Mouse (Mus musculus) limb, embryonic 10.5 days (tissue): ENCODE measurements around the gene Akr1b3. TPM values are rescaled to one million over a fixed set of nuclear protein-coding genes. Genes with fewer than 3 reads are reported as not detected.
A peak's percentile ranks its signal among the peaks of the same experiment; 100 is the strongest.

ENCODE experiments used
- DNase-seq: peaks from one replicate; pipeline ENCODE4 v3.0.0-alpha.2; 2017; ENCODE audit warnings: low spot score
- H3K27ac ChIP-seq: fragments of 300-500 bp; sonication (generic); 2 replicates; pipeline ENCODE4 v1.5.1; 2016; ENCODE audit warnings: mild to moderate bottlenecking
- H3K27me3 ChIP-seq: fragments of 300-500 bp; sonication (generic); 2 replicates; pipeline ENCODE4 v1.6.1; 2016; ENCODE audit warnings: low read depth, mild to moderate bottlenecking; ENCODE audit not compliant: poor library complexity, severe bottlenecking
- H3K36me3 ChIP-seq: fragments of 300-500 bp; sonication (generic); 2 replicates; pipeline ENCODE4 v1.6.1; 2016; ENCODE audit warnings: mild to moderate bottlenecking, moderate library complexity
- H3K4me1 ChIP-seq: fragments of 300-500 bp; sonication (generic); 2 replicates; pipeline ENCODE4 v1.6.1; 2016
- H3K4me3 ChIP-seq: fragments of 300-500 bp; sonication (generic); 2 replicates; pipeline ENCODE4 v1.5.1; 2016; ENCODE audit warnings: mild to moderate bottlenecking, moderate library complexity
- H3K9me3 ChIP-seq: fragments of 300-500 bp; sonication (generic); replicated peaks from 2 replicates; pipeline ENCODE4 v1.6.1; 2016; ENCODE audit warnings: mild to moderate bottlenecking
- WGBS: fragments of 180-500 bp; shearing (Covaris S2); methylation state at CpG from one replicate; pipeline ENCODE4 v1.1.7; 2016; 5-methylcytosine and 5-hydroxymethylcytosine counted together
- polyA plus RNA-seq: library from polyadenylated mRNA; unstranded; fragments of >200 nt; fragmentation: Nextera tagmentation; extraction: Ambion mirVana; gene quantifications from 2 replicates; pipeline ENCODE4 v1.2.1, GENCODE M21; 2016

Akr1b3 gene
- polyA plus RNA-seq, 1 experiment from 2014 or later, result 238 TPM

DNA sequence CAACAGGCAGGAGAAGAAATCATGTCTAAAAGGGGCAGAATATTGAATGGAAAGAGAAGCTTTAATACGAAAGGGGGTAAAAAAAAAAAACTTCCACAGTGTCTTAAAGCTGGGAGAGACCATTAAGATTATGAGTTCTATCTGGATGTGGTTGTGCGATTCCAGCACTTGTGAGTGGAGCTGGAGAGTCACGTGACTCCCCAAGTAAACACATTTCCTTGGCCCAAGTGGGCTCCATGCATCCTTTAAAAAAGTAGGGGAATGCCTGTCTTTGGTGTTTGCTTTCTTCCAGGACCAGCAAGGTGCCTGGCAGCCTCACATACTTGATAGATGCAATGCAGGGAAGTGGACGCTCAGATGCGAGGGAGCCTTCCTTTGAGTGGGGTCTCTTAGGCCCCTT is 38.9 kb downstream of the Akr1b3 start:
- Histone ChIP-seq H3K9me3 (no peaks in the 10 kb centered on the region), H3K36me3 (no peaks in the 10 kb centered on the region), H3K27me3 (peaks cover 9% of the 10 kb centered on the region; the same call in 1 of the 2 replicates), H3K4me1 (no peaks in the 10 kb centered on the region), H3K4me3 (no peak overlapping the region), H3K27ac (no peak overlapping the region)
- no peak for DNase-seq
- 83% methylated on average over 5 of the region's 5 CpGs for WGBS

- peak; percentile 32 for DNase-seq
- Histone ChIP-seq H3K27me3 (peaks cover 9% of the 10 kb centered on the region; the same call in 1 of the 2 replicates), H3K4me1 (no peaks in the 10 kb centered on the region), H3K9me3 (no peaks in the 10 kb centered on the region), H3K4me3 (no peak overlapping the region), H3K36me3 (no peaks in the 10 kb centered on the region), H3K27ac (no peak overlapping the region)
- WGBS, result 21% methylated on average over 9 of the region's 9 CpGs
These were observed 39.6 kb downstream of the Akr1b3 start for GRCm38 (mm10) chr6:34277665-34278064.

DNA sequence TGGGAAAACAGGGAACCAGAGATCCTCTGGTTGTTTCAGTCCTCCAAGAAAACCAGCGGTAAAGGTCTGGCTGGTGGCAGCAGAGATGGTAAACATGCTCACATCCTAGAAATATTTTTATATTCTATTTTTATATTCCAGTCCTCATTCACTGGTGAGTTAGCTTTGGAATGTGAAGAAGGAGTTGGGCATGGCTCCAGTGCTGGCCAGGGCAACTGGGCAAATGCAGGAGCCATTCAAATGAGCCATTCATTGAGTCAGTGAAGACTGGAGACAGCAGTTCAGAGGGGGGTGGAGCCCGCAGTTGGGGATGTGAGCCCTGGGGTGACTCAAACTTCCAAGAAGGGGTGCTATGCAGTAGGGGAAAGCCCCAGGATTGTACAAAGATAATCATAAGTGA is 42.9 kb downstream of the Akr1b3 start:
- peaks cover 9% of the 10 kb centered on the region; the same call in 1 of the 2 replicates for H3K27me3 ChIP-seq
- H3K4me1 ChIP-seq, result no peaks in the 10 kb centered on the region
- H3K9me3 ChIP-seq, result no peaks in the 10 kb centered on the region
- H3K4me3 ChIP-seq, result no peak overlapping the region
- no peak for DNase-seq
- WGBS, result 89% methylated on average over 2 of the region's 2 CpGs
- no peak overlapping the region for H3K27ac ChIP-seq
- H3K36me3 ChIP-seq, result no peaks in the 10 kb centered on the region

DNA sequence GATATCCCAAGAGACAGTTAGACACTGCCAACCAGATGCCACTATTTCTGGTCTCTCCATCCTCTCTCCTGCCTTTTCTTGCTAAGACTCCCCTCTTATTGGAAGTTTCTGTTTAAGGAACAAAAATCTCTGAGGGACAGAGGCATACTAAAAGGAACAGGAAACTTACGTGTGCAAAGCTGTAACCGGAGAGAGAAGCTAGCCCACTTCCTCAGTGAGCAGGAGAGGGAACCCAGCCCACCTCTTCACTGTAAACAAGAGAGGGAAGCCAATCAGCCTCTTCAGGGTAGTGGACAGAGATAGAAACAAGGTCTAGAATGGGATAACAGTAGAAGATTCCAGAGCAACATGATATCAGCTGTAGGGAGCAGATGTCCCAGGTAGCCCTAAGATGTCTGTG is 44.2 kb downstream of the Akr1b3 start:
- 75% methylated on average over 2 of the region's 2 CpGs for WGBS
- H3K4me1 ChIP-seq, result no peaks in the 10 kb centered on the region
- DNase-seq, result no peak
- no peak overlapping the region for H3K27ac ChIP-seq
- H3K9me3 ChIP-seq, result no peaks in the 10 kb centered on the region
- no peak overlapping the region for H3K4me3 ChIP-seq
- H3K27me3 ChIP-seq, result peaks cover 9% of the 10 kb centered on the region; the same call in 1 of the 2 replicates
- H3K36me3 ChIP-seq, result no peaks in the 10 kb centered on the region

GRCm38 (mm10) chr6:34272462-34272861 is 44.8 kb downstream of the Akr1b3 start:
- DNase-seq, result no peak
- H3K27me3 ChIP-seq, result peaks cover 9% of the 10 kb centered on the region; the same call in 1 of the 2 replicates
- no peaks in the 10 kb centered on the region for H3K36me3 ChIP-seq
- H3K27ac ChIP-seq, result no peak overlapping the region
- H3K4me1 ChIP-seq, result no peaks in the 10 kb centered on the region
- H3K9me3 ChIP-seq, result no peaks in the 10 kb centered on the region
- WGBS, result 91% methylated on average over 5 of the region's 5 CpGs
- no peak overlapping the region for H3K4me3 ChIP-seq

- Histone ChIP-seq H3K4me3 (no peak overlapping the region), H3K27me3 (no peaks in the 10 kb centered on the region), H3K4me1 (no peaks in the 10 kb centered on the region), H3K36me3 (no peaks in the 10 kb centered on the region), H3K9me3 (no peaks in the 10 kb centered on the region), H3K27ac (no peak overlapping the region)
- DNase-seq, result no peak
- 68% methylated on average over 6 of the region's 6 CpGs for WGBS
These were observed 46.6 kb downstream of the Akr1b3 start for GRCm38 (mm10) chr6:34270717-34271116.

DNA sequence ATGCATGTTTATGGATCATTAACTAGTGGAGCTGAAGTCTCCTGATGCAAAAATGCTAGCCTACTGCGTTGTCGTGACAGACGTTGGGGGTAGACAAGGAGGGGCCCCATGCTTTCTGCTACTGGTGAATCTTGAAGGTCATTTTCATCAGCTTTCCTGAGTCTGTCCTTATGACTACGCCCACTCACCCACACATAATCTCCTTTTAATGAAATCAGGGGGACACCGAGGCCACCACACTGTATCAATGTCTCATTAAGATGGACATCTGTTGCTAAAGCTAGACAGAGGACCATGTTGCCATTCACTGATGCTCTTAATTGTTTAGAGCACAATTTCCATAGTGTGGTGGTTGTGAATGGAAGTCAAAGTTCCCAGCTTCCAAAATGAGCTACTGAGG is 58.7 kb downstream of the Akr1b3 start:
- Histone ChIP-seq H3K9me3 (no peaks in the 10 kb centered on the region), H3K4me3 (no peak overlapping the region), H3K27ac (no peak overlapping the region), H3K36me3 (no peaks in the 10 kb centered on the region), H3K27me3 (0 out of 2 replicates have a peak, but pooled peaks cover 4% of the 10 kb centered on the region), H3K4me1 (no peaks in the 10 kb centered on the region)
- no peak for DNase-seq
- 93% methylated on average over 5 of the region's 5 CpGs for WGBS

Other genes starting within 250 kb of the Akr1b3 start
- gene Slc35b4, start 140.4 kb downstream of the Akr1b3 start, polyA plus RNA-seq, result 37.9 and 40.1 TPM in 2 replicates
- gene Akr1b8, start 36.6 kb upstream of the Akr1b3 start, polyA plus RNA-seq, result 9.2 and 9.4 TPM in 2 replicates
- gene Akr1b10, start 66.7 kb upstream of the Akr1b3 start, polyA plus RNA-seq, result 14.6 and 17.6 TPM in 2 replicates
- gene Akr1b7, start 94.9 kb upstream of the Akr1b3 start, polyA plus RNA-seq, result 0.26 TPM in 1 of 2 replicates, not detected in the other
- gene Bpgm, start 158.7 kb upstream of the Akr1b3 start, polyA plus RNA-seq, result 46.7 and 49.5 TPM in 2 replicates